Mouse (Mus musculus): Measurements from ENCODE around the gene Ibtk. TPM values are rescaled to one million over a fixed set of nuclear protein-coding genes. Genes with fewer than 3 reads are reported as not detected.

Gene Ibtk
- polyA plus RNA-seq (2015; fragmentation: Nextera tagmentation; extraction: Ambion mirVana): 28.3 and 28.4 TPM in 2 replicates

DNA sequence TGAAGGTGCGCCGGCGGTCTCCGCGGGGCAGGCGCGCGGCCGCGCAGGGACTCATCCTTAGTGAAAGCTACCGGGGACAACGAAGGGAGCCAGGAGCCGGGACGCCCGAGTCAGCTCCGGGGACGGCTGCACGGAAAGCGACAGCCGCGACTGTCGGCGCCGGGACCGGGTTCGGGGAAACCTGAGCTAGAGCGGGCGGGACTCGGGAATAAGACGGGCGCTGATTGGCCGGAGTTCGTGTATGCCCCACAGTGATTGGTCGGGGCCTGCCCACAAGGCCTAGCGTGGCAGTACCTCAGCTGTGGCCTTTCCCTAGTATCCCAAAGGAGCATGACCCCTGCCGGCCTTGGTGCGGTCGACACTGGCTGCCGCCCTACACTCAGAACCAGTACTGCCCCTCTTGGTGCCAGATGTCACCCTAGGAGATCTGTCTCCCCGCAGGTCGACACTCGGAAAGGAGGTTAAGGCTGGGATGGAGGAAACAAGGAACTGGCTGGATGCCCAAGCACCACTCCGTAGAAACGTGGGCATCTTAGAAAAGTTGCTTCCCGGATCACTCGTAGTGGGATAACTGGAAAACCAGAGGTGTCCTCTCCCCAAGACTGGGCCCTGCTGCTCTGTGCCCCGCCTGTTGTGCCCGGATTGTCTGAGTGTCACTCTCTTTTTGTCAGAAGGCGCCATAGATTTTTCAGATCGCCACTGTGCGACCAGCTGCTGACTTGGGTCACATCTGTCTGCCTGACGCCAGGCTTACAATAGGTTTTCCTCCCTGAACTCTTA is at the start of gene Ibtk:
Gene Ibtk (minus strand): TSS at position 193 of the 780 bp plus-strand sequence.

Other genes with a start within 250 kb of the Ibtk start
- gene Tpbg, start 93.0 kb upstream of the Ibtk start, polyA plus RNA-seq (2015; fragmentation: Nextera tagmentation; extraction: Ambion mirVana): 3.9 and 5.2 TPM in 2 replicates